Mouse (Mus musculus) liver, embryonic 14 days (tissue): ENCODE results near the gene Nt5m. TPM values are rescaled to one million over a fixed set of nuclear protein-coding genes. Genes with fewer than 3 reads are reported as not detected.

Experiments used
- polyA plus RNA-seq: library from polyadenylated mRNA; depleted of rRNA; stranded (reverse); fragments of >200 nt; gene quantifications from 2 replicates; pipeline ENCODE4 v1.2.3, GENCODE M21; 2012; rRNA removed

The Nt5m gene
- 7.9 and 8.8 TPM in 2 replicates for polyA plus RNA-seq

DNA sequence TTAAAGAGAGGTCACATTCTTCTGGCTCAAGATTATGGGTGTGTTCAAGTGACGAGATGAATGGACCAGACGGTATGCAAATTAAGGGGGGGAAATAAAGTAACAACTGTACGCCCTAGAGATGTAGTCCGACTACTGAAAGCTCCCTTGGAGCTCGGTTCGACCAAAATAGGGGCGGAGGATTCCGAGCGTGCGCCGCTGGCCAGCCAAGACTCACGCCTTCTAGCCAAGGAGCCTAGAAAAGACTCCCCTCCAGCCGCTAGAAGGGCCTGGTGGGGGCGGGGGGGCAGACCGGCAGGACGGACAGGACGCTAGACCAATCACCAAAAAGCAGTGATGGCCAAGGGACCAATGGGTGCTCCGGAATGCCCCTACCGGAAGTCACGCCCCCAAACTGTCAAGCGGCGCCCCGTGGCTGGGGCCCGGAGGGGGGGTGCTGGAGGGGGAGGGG lies at the start of gene Nt5m:
Gene Nt5m (plus strand): TSS at position 440 of the 451 bp plus-strand sequence.

GRCm38 (mm10) chr11:59809670-59810474 lies 29.4 kb upstream of the Nt5m start, which contains the start of gene Flcn:
Gene Flcn (minus strand): TSS chr11:59810016.

DNA sequence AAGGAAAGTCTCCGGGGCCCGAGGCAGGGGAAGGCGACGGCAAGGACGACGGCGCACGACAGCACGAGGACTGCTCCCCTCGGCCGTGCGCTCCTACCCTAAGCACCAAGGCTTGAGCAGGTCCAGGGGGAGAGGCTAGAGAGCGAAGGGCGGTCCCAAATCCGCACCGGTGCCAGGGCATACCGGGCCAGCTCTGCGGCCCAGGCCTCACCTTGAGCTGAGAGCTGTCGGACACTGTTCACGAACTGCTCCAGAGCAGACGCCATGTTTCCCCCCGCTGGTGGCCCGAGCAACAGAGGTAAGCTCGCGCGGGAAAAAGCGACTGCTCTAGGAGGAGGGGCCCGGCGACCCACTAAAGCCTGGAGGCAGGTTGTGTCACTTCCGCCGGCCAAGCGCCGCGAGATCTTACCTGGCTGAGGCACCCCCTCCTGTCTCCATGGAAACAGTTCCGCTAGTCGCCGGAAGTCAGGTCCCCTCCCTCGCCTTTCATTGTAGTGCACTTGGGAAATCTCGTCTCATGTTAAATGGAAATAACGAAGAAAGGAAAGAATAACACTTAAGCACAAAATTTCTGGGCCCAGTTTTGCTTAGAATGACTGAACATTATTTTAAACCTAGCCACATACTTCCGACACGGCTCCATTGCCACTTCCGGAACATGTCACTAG lies 346 bp downstream of the Nt5m start, which contains the start of gene Cops3:
Gene Cops3 (minus strand): TSS at position 380 of the 668 bp plus-strand sequence.

Other genes starting within 250 kb of the Nt5m start
- not detected in 2 replicates for gene Olfr223, start 246.2 kb upstream of the Nt5m start, polyA plus RNA-seq
- gene Mprip, start 178.1 kb upstream of the Nt5m start, polyA plus RNA-seq = 14.7 and 16.7 TPM in 2 replicates
- 1.6 and 1.9 TPM in 2 replicates for gene Pld6, start 51.8 kb upstream of the Nt5m start, polyA plus RNA-seq
- 9.3 and 11.1 TPM in 2 replicates for gene Flcn, start 29.4 kb upstream of the Nt5m start, polyA plus RNA-seq
- 35.8 and 40.6 TPM in 2 replicates for gene Cops3, start 391 bp downstream of the Nt5m start, polyA plus RNA-seq
- 10.6 and 11.8 TPM in 2 replicates for gene Med9, start 108.8 kb downstream of the Nt5m start, polyA plus RNA-seq
- 0.36 and 0.47 TPM in 2 replicates for gene Rasd1, start 125.5 kb downstream of the Nt5m start, polyA plus RNA-seq
- gene Pemt, start 207.0 kb downstream of the Nt5m start, polyA plus RNA-seq = 4.4 and 4.7 TPM in 2 replicates